Mouse (Mus musculus) midbrain, embryonic 15.5 days (tissue): ENCODE data around the gene Rbpj. TPM values are rescaled to one million over a fixed set of nuclear protein-coding genes. Genes with fewer than 3 reads are reported as not detected.

Experiments used
- ATAC-seq: fragments of 200-750 bp; cut with Nextera tagmentation; replicated peaks from 2 replicates; pipeline ENCODE4 v1.8.0; 2017; ENCODE audit warnings: moderate TSS enrichment
- H3K27ac ChIP-seq: fragments of 300-500 bp; sonication (generic); 2 replicates; pipeline ENCODE4 v1.5.1; 2015; ENCODE audit warnings: mild to moderate bottlenecking, inconsistent platforms
- H3K27me3 ChIP-seq: fragments of 300-500 bp; sonication (generic); replicated peaks from 2 replicates; pipeline ENCODE4 v1.6.1; 2015; ENCODE audit warnings: inconsistent platforms
- H3K36me3 ChIP-seq: fragments of 300-500 bp; sonication (generic); replicated peaks from 2 replicates; pipeline ENCODE4 v1.6.1; 2015; ENCODE audit warnings: inconsistent platforms
- H3K4me1 ChIP-seq: fragments of 300-500 bp; sonication (generic); 2 replicates; pipeline ENCODE4 v1.6.1; 2015; ENCODE audit warnings: inconsistent platforms
- H3K4me2 ChIP-seq: fragments of 300-500 bp; sonication (generic); 2 replicates; pipeline ENCODE4 v1.6.1; 2015; ENCODE audit warnings: inconsistent platforms, mild to moderate bottlenecking, moderate library complexity
- H3K4me3 ChIP-seq: fragments of 300-500 bp; sonication (generic); 2 replicates; pipeline ENCODE4 v1.5.1; 2015; ENCODE audit warnings: mild to moderate bottlenecking, inconsistent platforms
- H3K9ac ChIP-seq: fragments of 300-500 bp; sonication (generic); 2 replicates; pipeline ENCODE4 v1.6.1; 2015; ENCODE audit warnings: mild to moderate bottlenecking, inconsistent platforms
- H3K9me3 ChIP-seq: fragments of 300-500 bp; sonication (generic); 2 replicates; pipeline ENCODE4 v1.6.1; 2016; ENCODE audit warnings: inconsistent platforms
- WGBS: fragments of 180-500 bp; shearing (Covaris S2); methylation state at CpG from one replicate; pipeline ENCODE4 v1.1.7; 2015; ENCODE audit warnings: mixed read lengths; 5-methylcytosine and 5-hydroxymethylcytosine counted together
- polyA plus RNA-seq: library from polyadenylated mRNA; unstranded; fragments of >200 nt; fragmentation: Nextera tagmentation; extraction: Ambion mirVana; gene quantifications from 2 replicates; pipeline ENCODE4 v1.2.1, GENCODE M21; 2015

Gene Rbpj
- 30.7 and 32.2 TPM in 2 replicates for polyA plus RNA-seq

DNA sequence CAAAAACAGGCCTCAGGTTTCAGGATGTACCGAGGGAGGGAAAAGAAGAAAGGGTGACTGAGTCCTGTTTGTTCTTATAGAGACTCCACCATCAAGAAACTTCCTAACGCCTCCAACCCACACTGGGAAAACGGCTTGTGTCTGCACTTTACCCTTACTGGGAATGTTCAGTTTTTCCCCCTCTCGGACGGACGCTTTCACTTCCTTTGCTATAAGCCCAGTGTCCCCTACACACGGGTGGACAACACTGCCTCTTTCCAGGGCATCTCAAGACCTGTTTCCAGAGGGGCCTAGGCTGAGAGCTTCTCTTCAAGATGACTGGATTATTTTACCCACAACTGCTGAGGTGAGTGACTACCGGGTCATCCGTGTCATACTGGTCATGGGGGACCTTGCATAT, at the start of gene Rbpj:
TSS of gene Rbpj (plus strand) at position 270 of the 400 bp plus-strand sequence.
- H3K36me3 ChIP-seq, result no peaks in the 10 kb centered on the region
- no peak within 1 kb of the TSS for H3K27ac ChIP-seq
- no peaks in the 10 kb centered on the region for H3K27me3 ChIP-seq
- H3K4me1 ChIP-seq, result no peaks in the 10 kb centered on the region
- H3K9me3 ChIP-seq, result no peaks in the 10 kb centered on the region
- no peak within 1 kb of the TSS for H3K9ac ChIP-seq
- ATAC-seq, result no peak
- H3K4me3 ChIP-seq, result no peak within 1 kb of the TSS
- no peak within 1 kb of the TSS for H3K4me2 ChIP-seq
- WGBS, result 90% methylated on average over 9 of the region's 9 CpGs

DNA sequence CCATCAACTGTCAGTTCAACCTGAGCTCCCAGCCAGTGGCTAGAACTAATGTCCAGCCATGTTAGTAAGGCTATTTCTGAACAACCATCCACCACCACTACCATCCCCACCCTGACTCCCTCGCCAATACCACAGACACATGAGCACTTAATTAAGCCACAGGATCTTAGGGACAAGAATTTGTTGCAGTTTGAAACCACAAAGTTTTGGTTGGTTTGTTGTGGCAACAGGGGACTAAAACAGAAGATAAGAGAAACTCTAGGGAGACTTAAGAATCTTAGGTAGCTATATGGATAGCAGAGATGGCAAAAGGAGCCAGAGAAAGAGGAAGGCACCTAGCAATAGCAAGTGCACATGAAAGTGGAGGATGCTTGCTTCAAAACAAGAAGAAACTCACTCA, 45.2 kb upstream of the Rbpj start:
- Histone ChIP-seq H3K4me3 (no peak overlapping the region), H3K4me2 (no peak overlapping the region), H3K9ac (no peak overlapping the region), H3K4me1 (no peaks in the 10 kb centered on the region), H3K27me3 (no peaks in the 10 kb centered on the region), H3K27ac (no peak overlapping the region), H3K36me3 (no peaks in the 10 kb centered on the region), H3K9me3 (no peaks in the 10 kb centered on the region)
- 76% methylated on average over 1 of the region's 1 CpGs for WGBS
- no peak for ATAC-seq

- Histone ChIP-seq H3K4me1 (no peaks in the 10 kb centered on the region), H3K9ac (no peak overlapping the region), H3K9me3 (no peaks in the 10 kb centered on the region), H3K36me3 (no peaks in the 10 kb centered on the region), H3K4me2 (no peak overlapping the region), H3K4me3 (no peak overlapping the region), H3K27ac (no peak overlapping the region), H3K27me3 (no peaks in the 10 kb centered on the region)
- 92% methylated on average over 4 of the region's 4 CpGs for WGBS
- ATAC-seq, result no peak
Measured at GRCm38 (mm10) chr5:53421291-53421690, 44.7 kb upstream of the Rbpj start.

- Histone ChIP-seq H3K4me1 (no peaks in the 10 kb centered on the region), H3K4me2 (no peak overlapping the region), H3K9me3 (no peaks in the 10 kb centered on the region), H3K27me3 (no peaks in the 10 kb centered on the region), H3K4me3 (no peak overlapping the region), H3K9ac (no peak overlapping the region), H3K27ac (no peak overlapping the region), H3K36me3 (no peaks in the 10 kb centered on the region)
- 79% methylated on average over 4 of the region's 4 CpGs for WGBS
- ATAC-seq, result no peak
Measured at GRCm38 (mm10) chr5:53427411-53427810, 38.5 kb upstream of the Rbpj start.

- Histone ChIP-seq H3K4me3 (no peak overlapping the region), H3K4me2 (no peak overlapping the region), H3K27me3 (no peaks in the 10 kb centered on the region), H3K9ac (no peak overlapping the region), H3K36me3 (no peaks in the 10 kb centered on the region), H3K9me3 (no peaks in the 10 kb centered on the region), H3K4me1 (no peaks in the 10 kb centered on the region), H3K27ac (no peak overlapping the region)
- WGBS, result 85% methylated on average over 10 of the region's 10 CpGs
- no peak for ATAC-seq
Measured at GRCm38 (mm10) chr5:53429683-53430477, 36.1 kb upstream of the Rbpj start.

DNA sequence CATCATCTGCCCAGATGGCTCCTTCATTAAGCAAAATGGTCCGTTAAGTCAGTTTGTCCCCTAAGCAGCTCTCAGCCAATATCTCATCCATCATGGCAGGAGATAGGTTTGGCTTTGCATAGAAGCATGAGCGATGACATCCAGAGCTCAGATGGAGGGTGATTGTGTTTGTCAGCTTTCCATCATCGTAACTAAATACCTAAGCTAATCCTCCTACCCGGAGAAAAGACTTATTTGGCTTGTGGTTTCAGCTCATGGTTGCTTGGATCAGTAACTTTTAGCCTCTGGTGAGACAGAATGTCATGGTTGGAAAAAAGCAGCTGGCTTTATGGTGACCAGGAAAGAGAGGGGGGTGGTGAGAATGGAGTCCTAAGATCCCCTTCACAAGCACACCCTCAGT, 33.5 kb upstream of the Rbpj start:
- no peak overlapping the region for H3K27ac ChIP-seq
- no peak overlapping the region for H3K4me3 ChIP-seq
- no peaks in the 10 kb centered on the region for H3K4me1 ChIP-seq
- H3K36me3 ChIP-seq, result no peaks in the 10 kb centered on the region
- no peak overlapping the region for H3K4me2 ChIP-seq
- WGBS, result 82% methylated on average over 4 of the region's 4 CpGs
- no peak overlapping the region for H3K9ac ChIP-seq
- no peaks in the 10 kb centered on the region for H3K27me3 ChIP-seq
- no peak for ATAC-seq
- no peaks in the 10 kb centered on the region for H3K9me3 ChIP-seq

GRCm38 (mm10) chr5:53436905-53437632, 28.9 kb upstream of the Rbpj start:
- no peaks in the 10 kb centered on the region for H3K9me3 ChIP-seq
- H3K4me1 ChIP-seq, result no peaks in the 10 kb centered on the region
- H3K9ac ChIP-seq, result no peak overlapping the region
- no peak for ATAC-seq
- no peaks in the 10 kb centered on the region for H3K36me3 ChIP-seq
- WGBS, result 94% methylated on average over 6 of the region's 6 CpGs
- no peak overlapping the region for H3K4me2 ChIP-seq
- no peaks in the 10 kb centered on the region for H3K27me3 ChIP-seq
- no peak overlapping the region for H3K4me3 ChIP-seq
- H3K27ac ChIP-seq, result no peak overlapping the region

DNA sequence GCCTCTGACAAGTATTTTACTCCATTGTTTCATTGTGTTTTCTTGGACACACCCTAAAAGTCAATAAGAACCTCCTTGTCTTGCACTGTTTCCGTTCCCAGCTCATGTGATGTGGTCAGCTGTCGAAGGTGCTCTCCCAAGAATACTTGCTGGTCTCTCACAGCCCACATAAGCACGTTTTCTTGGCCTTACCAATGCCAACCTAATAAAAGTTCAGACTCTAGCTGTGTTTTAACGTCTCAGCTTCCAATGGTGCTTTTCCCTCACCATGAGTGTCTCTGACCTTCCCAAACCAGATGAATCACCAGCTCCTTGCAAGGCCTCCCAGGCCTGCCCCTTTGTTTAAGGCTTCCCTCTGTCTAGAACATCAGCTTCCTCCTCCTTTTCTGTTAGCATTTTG, 28.2 kb upstream of the Rbpj start:
- Histone ChIP-seq H3K4me1 (no peaks in the 10 kb centered on the region), H3K27me3 (no peaks in the 10 kb centered on the region), H3K4me3 (no peak overlapping the region), H3K27ac (no peak overlapping the region), H3K9me3 (no peaks in the 10 kb centered on the region), H3K36me3 (no peaks in the 10 kb centered on the region), H3K9ac (no peak overlapping the region), H3K4me2 (no peak overlapping the region)
- no peak for ATAC-seq
- 78% methylated on average over 4 of the region's 4 CpGs for WGBS

GRCm38 (mm10) chr5:53438268-53438667, 27.7 kb upstream of the Rbpj start:
- H3K36me3 ChIP-seq, result no peaks in the 10 kb centered on the region
- 81% methylated on average over 3 of the region's 3 CpGs for WGBS
- H3K9ac ChIP-seq, result no peak overlapping the region
- H3K27ac ChIP-seq, result no peak overlapping the region
- ATAC-seq, result no peak
- no peak overlapping the region for H3K4me3 ChIP-seq
- no peaks in the 10 kb centered on the region for H3K9me3 ChIP-seq
- H3K4me2 ChIP-seq, result no peak overlapping the region
- no peaks in the 10 kb centered on the region for H3K27me3 ChIP-seq
- no peaks in the 10 kb centered on the region for H3K4me1 ChIP-seq

DNA sequence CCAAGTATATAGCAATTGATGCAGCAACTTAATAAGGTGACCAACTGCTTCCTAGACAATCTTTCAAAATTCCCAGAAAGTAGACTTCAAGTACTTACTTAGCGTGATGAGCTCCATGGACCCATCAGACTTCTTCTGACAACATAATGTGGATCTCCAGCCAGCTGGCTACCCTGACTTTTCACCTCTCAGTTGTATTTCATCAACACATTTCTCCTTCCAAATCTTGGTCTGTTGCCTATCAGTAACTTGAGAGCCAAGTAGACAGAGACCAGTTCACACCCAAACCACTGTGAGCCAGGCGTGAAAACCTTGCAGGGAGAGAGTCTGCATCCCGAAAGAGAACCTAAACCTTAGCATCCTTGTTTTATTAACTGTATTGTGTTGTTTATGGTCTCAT, 26.3 kb upstream of the Rbpj start:
- no peaks in the 10 kb centered on the region for H3K27me3 ChIP-seq
- H3K9me3 ChIP-seq, result no peaks in the 10 kb centered on the region
- H3K36me3 ChIP-seq, result no peaks in the 10 kb centered on the region
- no peak overlapping the region for H3K4me2 ChIP-seq
- H3K4me3 ChIP-seq, result no peak overlapping the region
- H3K9ac ChIP-seq, result no peak overlapping the region
- H3K27ac ChIP-seq, result no peak overlapping the region
- ATAC-seq, result no peak
- H3K4me1 ChIP-seq, result no peaks in the 10 kb centered on the region
- WGBS, result 92% methylated on average over 3 of the region's 3 CpGs

- Histone ChIP-seq H3K4me1 (no peaks in the 10 kb centered on the region), H3K4me2 (no peak overlapping the region), H3K27me3 (no peaks in the 10 kb centered on the region), H3K27ac (no peak overlapping the region), H3K36me3 (no peaks in the 10 kb centered on the region), H3K4me3 (no peak overlapping the region), H3K9ac (no peak overlapping the region), H3K9me3 (no peaks in the 10 kb centered on the region)
- WGBS, result 94% methylated on average over 5 of the region's 5 CpGs
- no peak for ATAC-seq
Measured at GRCm38 (mm10) chr5:53444030-53444429, 21.9 kb upstream of the Rbpj start.

DNA sequence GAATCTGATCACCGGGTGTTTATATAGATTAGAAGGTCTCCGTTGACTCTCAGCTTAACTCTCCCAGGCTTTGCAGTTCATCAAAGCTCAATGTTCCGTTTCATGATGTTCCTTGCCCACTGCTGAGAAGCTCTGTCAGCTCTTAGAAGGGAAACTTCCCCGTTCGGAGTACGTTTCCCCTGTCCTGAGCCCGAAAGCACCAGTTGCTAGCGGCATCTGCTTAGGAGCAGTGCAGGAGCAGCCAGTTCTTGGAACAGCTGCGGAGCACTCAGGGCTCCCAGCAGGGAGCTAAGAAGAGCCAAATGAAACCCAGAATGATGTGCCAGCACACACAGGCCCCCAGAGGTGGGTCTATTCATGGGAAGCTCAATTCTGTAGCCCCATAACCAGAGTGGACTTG, 15.0 kb upstream of the Rbpj start:
- H3K9ac ChIP-seq, result no peak overlapping the region
- no peaks in the 10 kb centered on the region for H3K4me1 ChIP-seq
- H3K4me3 ChIP-seq, result no peak overlapping the region
- H3K9me3 ChIP-seq, result no peaks in the 10 kb centered on the region
- ATAC-seq, result no peak
- no peak overlapping the region for H3K27ac ChIP-seq
- no peak overlapping the region for H3K4me2 ChIP-seq
- H3K27me3 ChIP-seq, result no peaks in the 10 kb centered on the region
- H3K36me3 ChIP-seq, result no peaks in the 10 kb centered on the region
- WGBS, result 70% methylated on average over 9 of the region's 9 CpGs

- no peak overlapping the region for H3K4me2 ChIP-seq
- no peaks in the 10 kb centered on the region for H3K27me3 ChIP-seq
- no peak overlapping the region for H3K9ac ChIP-seq
- no peaks in the 10 kb centered on the region for H3K36me3 ChIP-seq
- no peaks in the 10 kb centered on the region for H3K9me3 ChIP-seq
- no peaks in the 10 kb centered on the region for H3K4me1 ChIP-seq
- no peak for ATAC-seq
- WGBS, result 94% methylated on average over 8 of the region's 8 CpGs
- no peak overlapping the region for H3K27ac ChIP-seq
- no peak overlapping the region for H3K4me3 ChIP-seq
Measured at GRCm38 (mm10) chr5:53451829-53452228, 14.1 kb upstream of the Rbpj start.
